Mouse (Mus musculus): ENCODE measurements around the gene Kmt2a. TPM values are rescaled to one million over a fixed set of nuclear protein-coding genes. Genes with fewer than 3 reads are reported as not detected.

Kmt2a gene
- polyA plus RNA-seq, 1 experiment from 2014 or later, result 11.1 TPM

Other genes with a start within 250 kb of the Kmt2a start
- not detected in 2 replicates for gene Treh, start 208.1 kb downstream of the Kmt2a start, polyA plus RNA-seq (2016; fragmentation: Nextera tagmentation; extraction: Ambion mirVana)
- gene Phldb1, start 146.1 kb downstream of the Kmt2a start, polyA plus RNA-seq (2016; fragmentation: Nextera tagmentation; extraction: Ambion mirVana), result 40.8 and 49.1 TPM in 2 replicates
- gene Arcn1, start 113.5 kb downstream of the Kmt2a start, polyA plus RNA-seq (2016; fragmentation: Nextera tagmentation; extraction: Ambion mirVana), result 165 and 172 TPM in 2 replicates
- 130 and 144 TPM in 2 replicates for gene Ift46, start 113.4 kb downstream of the Kmt2a start, polyA plus RNA-seq (2016; fragmentation: Nextera tagmentation; extraction: Ambion mirVana)
- gene Tmem25, start 82.0 kb downstream of the Kmt2a start, polyA plus RNA-seq (2016; fragmentation: Nextera tagmentation; extraction: Ambion mirVana), result 1.8 and 3.2 TPM in 2 replicates
- gene Ttc36, start 78.2 kb downstream of the Kmt2a start, polyA plus RNA-seq (2016; fragmentation: Nextera tagmentation; extraction: Ambion mirVana), result 0.26 TPM in 1 of 2 replicates, not detected in the other
- 541 and 557 TPM in 2 replicates for gene Atp5l, start 39.4 kb upstream of the Kmt2a start, polyA plus RNA-seq (2016; fragmentation: Nextera tagmentation; extraction: Ambion mirVana)
- gene Ube4a, start 84.3 kb upstream of the Kmt2a start, polyA plus RNA-seq (2016; fragmentation: Nextera tagmentation; extraction: Ambion mirVana), result 24.2 and 26.8 TPM in 2 replicates
- gene Cd3g, start 99.1 kb upstream of the Kmt2a start, polyA plus RNA-seq (2016; fragmentation: Nextera tagmentation; extraction: Ambion mirVana), result not detected in 2 replicates
- gene Cd3d, start 100.5 kb upstream of the Kmt2a start, polyA plus RNA-seq (2016; fragmentation: Nextera tagmentation; extraction: Ambion mirVana), result not detected in 2 replicates
- not detected in 2 replicates for gene Cd3e, start 128.3 kb upstream of the Kmt2a start, polyA plus RNA-seq (2016; fragmentation: Nextera tagmentation; extraction: Ambion mirVana)
- 0.87 and 1.0 TPM in 2 replicates for gene Mpzl2, start 158.5 kb upstream of the Kmt2a start, polyA plus RNA-seq (2016; fragmentation: Nextera tagmentation; extraction: Ambion mirVana)
- gene Mpzl3, start 173.9 kb upstream of the Kmt2a start, polyA plus RNA-seq (2016; fragmentation: Nextera tagmentation; extraction: Ambion mirVana), result 2.4 and 3.5 TPM in 2 replicates
- 0.10 and 0.14 TPM in 2 replicates for gene Jaml, start 197.9 kb upstream of the Kmt2a start, polyA plus RNA-seq (2016; fragmentation: Nextera tagmentation; extraction: Ambion mirVana)
- gene Scn2b, start 236.5 kb upstream of the Kmt2a start, polyA plus RNA-seq (2016; fragmentation: Nextera tagmentation; extraction: Ambion mirVana), result 4.2 and 5.6 TPM in 2 replicates